Mouse (Mus musculus) kidney, postnatal 0 days (tissue): ENCODE results near the gene Selenoo. TPM values are rescaled to one million over a fixed set of nuclear protein-coding genes. Genes with fewer than 3 reads are reported as not detected.

Source experiments
- ATAC-seq: fragments of 200-750 bp; cut with Nextera tagmentation; replicated peaks from 2 replicates; pipeline ENCODE4 v1.8.0; 2017; ENCODE audit warnings: low read depth, moderate number of reproducible peaks, moderate TSS enrichment, moderate library complexity; ENCODE audit not compliant: low FRiP score
- DNase-seq: peaks from one replicate; pipeline ENCODE4 v3.0.0-alpha.2; 2016; ENCODE audit warnings: low spot score
- H3K27ac ChIP-seq: fragments of 300-500 bp; sonication (generic); 2 replicates; pipeline ENCODE4 v1.5.1; 2014; ENCODE audit warnings: mild to moderate bottlenecking
- H3K27me3 ChIP-seq: fragments of 300-500 bp; sonication (generic); 2 replicates; pipeline ENCODE4 v1.6.1; 2014; ENCODE audit warnings: low read length, mixed read lengths; ENCODE audit not compliant: insufficient read depth
- H3K36me3 ChIP-seq: fragments of 300-500 bp; sonication (generic); 2 replicates; pipeline ENCODE4 v1.6.1; 2014; ENCODE audit warnings: low read length, mixed read lengths; ENCODE audit not compliant: insufficient read depth
- H3K4me1 ChIP-seq: fragments of 300-500 bp; sonication (generic); replicated peaks from 2 replicates; pipeline ENCODE4 v1.6.1; 2014; ENCODE audit warnings: antibody characterized with exemption, low read length, mixed read lengths; ENCODE audit not compliant: insufficient read depth
- H3K4me2 ChIP-seq: fragments of 300-500 bp; sonication (generic); 2 replicates; pipeline ENCODE4 v1.6.1; 2014; ENCODE audit warnings: mild to moderate bottlenecking, low read length, moderate library complexity, mixed read lengths
- H3K4me3 ChIP-seq: fragments of 300-500 bp; sonication (generic); replicated peaks from 2 replicates; pipeline ENCODE4 v1.5.1; 2014; ENCODE audit warnings: low read depth, low read length
- H3K9ac ChIP-seq: fragments of 300-500 bp; sonication (generic); 2 replicates; pipeline ENCODE4 v1.6.1; 2014; ENCODE audit warnings: low read depth, low read length
- H3K9me3 ChIP-seq: fragments of 300-500 bp; sonication (generic); replicated peaks from 2 replicates; pipeline ENCODE4 v1.6.1; 2016; ENCODE audit warnings: low read length, inconsistent platforms, mixed read lengths
- CTCF ChIP-seq: IDR thresholded peaks from 2 replicates; pipeline ENCODE4 v1.5.1; 2016; ENCODE audit warnings: antibody characterized with exemption, low read depth, mild to moderate bottlenecking, moderate library complexity
- WGBS: fragments of 180-500 bp; shearing (Covaris S2); extraction: QIAGEN DNeasy Blood & Tissue Kit; methylation state at CpG from one replicate; pipeline ENCODE4 v1.1.7; 2014; 5-methylcytosine and 5-hydroxymethylcytosine counted together
- polyA plus RNA-seq: library from polyadenylated mRNA; unstranded; fragments of >200 nt; fragmentation: Nextera tagmentation; extraction: Ambion mirVana; gene quantifications from 2 replicates; pipeline ENCODE4 v1.2.1, GENCODE M21; 2015

The Selenoo gene
- polyA plus RNA-seq, 1 experiment from 2014 or later: 21.3 TPM

GRCm38 (mm10) chr15:89118007-89118406, 29.1 kb downstream of the Selenoo start:
- H3K4me3 ChIP-seq: no peak overlapping the region
- H3K4me2 ChIP-seq: no peak overlapping the region
- peaks cover 14% of the 10 kb centered on the region for H3K4me1 ChIP-seq
- DNase-seq: no peak
- no peaks in the 10 kb centered on the region for H3K9me3 ChIP-seq
- no peak for ATAC-seq
- H3K27me3 ChIP-seq: no peaks in the 10 kb centered on the region
- H3K36me3 ChIP-seq: peaks cover 20% of the 10 kb centered on the region
- H3K9ac ChIP-seq: no peak overlapping the region
- peak; percentile 60 for TF ChIP-seq CTCF
- H3K27ac ChIP-seq: no peak overlapping the region

- Histone ChIP-seq H3K4me3 (peak within 1 kb of the TSS; percentile 79), H3K36me3 (peaks cover 3% of the 10 kb centered on the region; the same call in 1 of the 2 replicates), H3K4me1 (peaks cover 24% of the 10 kb centered on the region), H3K4me2 (peak within 1 kb of the TSS; percentile 71), H3K27me3 (no peaks in the 10 kb centered on the region), H3K9me3 (no peaks in the 10 kb centered on the region), H3K9ac (peak within 1 kb of the TSS; percentile 79), H3K27ac (peak within 1 kb of the TSS; percentile 78)
- TF ChIP-seq CTCF: no peak
- peak; percentile 86 for ATAC-seq
- DNase-seq: peak; percentile 93
- 0% methylated on average over 47 of the region's 47 CpGs for WGBS
These were observed 33.9 kb downstream of the Selenoo start, which contains the start of gene Tubgcp6 for GRCm38 (mm10) chr15:89122649-89123366. Gene Tubgcp6, minus strand, starts transcription at chr15:89123112.

GRCm38 (mm10) chr15:89123595-89123994, 34.7 kb downstream of the Selenoo start:
- TF ChIP-seq CTCF: peak; percentile 64
- Histone ChIP-seq H3K4me3 (peak overlapping the region; percentile 79), H3K4me1 (peaks cover 27% of the 10 kb centered on the region), H3K27ac (peak overlapping the region; percentile 78), H3K36me3 (peaks cover 3% of the 10 kb centered on the region; the same call in 1 of the 2 replicates), H3K9me3 (no peaks in the 10 kb centered on the region), H3K27me3 (no peaks in the 10 kb centered on the region), H3K9ac (peak overlapping the region; percentile 79), H3K4me2 (peak overlapping the region; percentile 71)
- DNase-seq (peak; percentile 75), ATAC-seq (no peak)
- WGBS: 24% methylated on average over 11 of the region's 11 CpGs

GRCm38 (mm10) chr15:89124312-89124711, 35.4 kb downstream of the Selenoo start:
- Histone ChIP-seq H3K27ac (no peak overlapping the region), H3K36me3 (peaks cover 3% of the 10 kb centered on the region; the same call in 1 of the 2 replicates), H3K4me3 (no peak overlapping the region), H3K9ac (0 out of 2 replicates have a peak overlapping the region, but pooled peaks have one; percentile 79), H3K9me3 (no peaks in the 10 kb centered on the region), H3K4me1 (peaks cover 31% of the 10 kb centered on the region), H3K4me2 (no peak overlapping the region), H3K27me3 (no peaks in the 10 kb centered on the region)
- 94% methylated on average over 3 of the region's 3 CpGs for WGBS
- TF ChIP-seq CTCF: no peak
- DNase-seq (no peak), ATAC-seq (no peak)

GRCm38 (mm10) chr15:89125351-89125750, 36.5 kb downstream of the Selenoo start:
- Histone ChIP-seq H3K9ac (no peak overlapping the region), H3K9me3 (no peaks in the 10 kb centered on the region), H3K27me3 (no peaks in the 10 kb centered on the region), H3K27ac (no peak overlapping the region), H3K36me3 (no peaks in the 10 kb centered on the region), H3K4me3 (no peak overlapping the region), H3K4me1 (peaks cover 31% of the 10 kb centered on the region), H3K4me2 (no peak overlapping the region)
- TF ChIP-seq CTCF: no peak
- WGBS: 96% methylated on average over 9 of the region's 9 CpGs
- ATAC-seq (no peak), DNase-seq (no peak)

- Histone ChIP-seq H3K27me3 (no peaks in the 10 kb centered on the region), H3K9me3 (no peaks in the 10 kb centered on the region), H3K9ac (no peak overlapping the region), H3K36me3 (no peaks in the 10 kb centered on the region), H3K4me3 (no peak overlapping the region), H3K27ac (no peak overlapping the region), H3K4me1 (peaks cover 25% of the 10 kb centered on the region), H3K4me2 (no peak overlapping the region)
- ATAC-seq (no peak), DNase-seq (no peak)
- WGBS: 87% methylated on average over 8 of the region's 8 CpGs
- TF ChIP-seq CTCF: no peak
These were observed 37.7 kb downstream of the Selenoo start for GRCm38 (mm10) chr15:89126622-89127021.
